Mouse (Mus musculus): ENCODE measurements at regions not wholly inside any gene's neighbourhood (a gene's known extent, or its start where the extent isn't known, plus 50 kb on each side); places are given as distances from the start of the nearest gene placed in this dataset.

DNA sequence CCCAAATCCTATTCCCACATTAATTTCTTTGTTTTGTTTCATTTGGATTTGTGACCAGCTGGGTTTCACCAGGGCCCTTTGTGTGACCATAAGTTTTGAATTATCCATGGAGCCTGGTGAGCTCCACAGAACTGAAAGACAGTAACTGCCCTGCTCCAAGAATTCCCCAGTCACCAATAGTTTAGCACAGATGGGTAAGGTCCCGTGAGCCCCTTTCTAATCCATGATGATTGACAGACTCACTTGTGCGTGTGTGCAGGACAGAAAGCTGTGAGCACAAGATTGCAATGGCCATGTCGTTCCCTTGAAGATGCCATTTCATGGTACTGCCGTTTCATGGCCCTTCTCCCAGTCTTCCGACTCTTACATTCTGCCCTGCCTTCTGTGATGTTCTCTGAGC, 331.7 kb downstream of the Ipmk start:
- no peaks in the 10 kb centered on the region for H3K9me3 ChIP-seq (replicated peaks; ENCODE audit: insufficient read depth, low read length)
- no peaks in the 10 kb centered on the region for H3K79me2 ChIP-seq (ENCODE audit: control insufficient read depth, insufficient read depth, low read length, poor library complexity)
- H3K36me3 ChIP-seq (ENCODE audit: control insufficient read depth in 1 of 2, insufficient read depth in 2 of 2, low read length in 2 of 2): no peaks in the 10 kb centered on the region
- no peak overlapping the region for H3K27ac ChIP-seq (ENCODE audit: control insufficient read depth, low read depth, low read length)
- no peaks in the 10 kb centered on the region for H3K4me1 ChIP-seq (ENCODE audit: control insufficient read depth in 1 of 2, insufficient read depth in 2 of 2, low read length in 2 of 2)
- TF ChIP-seq POLR2A (IDR thresholded peaks at IDR 0.05; ENCODE audit: control insufficient read depth in 1 of 2, insufficient read depth in 1 of 2, low read depth in 1 of 2, low read length in 2 of 2, poor library complexity in 1 of 2) (no peak), RAD21 (IDR thresholded peaks at IDR 0.05; ENCODE audit: low read depth, low read length) (no peak), POLR2AphosphoS5 (IDR thresholded peaks at IDR 0.05; ENCODE audit: borderline replicate concordance, low read depth, low read length) (no peak)
- no peak overlapping the region for H3K4me3 ChIP-seq (ENCODE audit: control insufficient read depth in 1 of 2, insufficient read depth in 1 of 2, low read depth in 2 of 2, low read length in 2 of 2)
- DNase-seq (ENCODE audit: low read depth, low spot score): no peak
- no peaks in the 10 kb centered on the region for H3K27me3 ChIP-seq (ENCODE audit: control insufficient read depth in 1 of 2, insufficient read depth in 2 of 2, low read length in 2 of 2)
- H3K9ac ChIP-seq (ENCODE audit: control insufficient read depth, low read depth, low read length, poor library complexity, severe bottlenecking): no peak overlapping the region

DNA sequence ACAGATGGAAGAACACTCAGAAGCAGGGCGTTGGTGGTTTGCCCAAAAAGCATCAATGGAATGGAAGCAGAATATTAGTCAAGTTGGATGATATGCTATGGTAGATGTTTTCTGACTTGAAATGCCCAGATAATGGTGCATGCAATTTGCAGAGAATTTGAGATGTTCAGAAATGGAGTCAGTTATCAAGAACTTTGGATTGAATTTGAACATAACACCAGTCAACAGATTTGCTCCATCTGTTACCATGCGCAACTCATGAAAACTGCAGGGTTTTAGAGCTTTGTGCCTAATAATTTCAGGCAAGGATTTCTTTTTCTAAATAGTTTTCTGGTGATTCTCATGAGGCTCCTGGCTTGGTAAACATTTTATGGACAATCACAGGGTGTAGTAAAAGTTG, 365.9 kb downstream of the Ipmk start:
- Histone ChIP-seq H3K27me3 (ENCODE audit: control insufficient read depth in 1 of 2, insufficient read depth in 2 of 2, low read length in 2 of 2) (no peaks in the 10 kb centered on the region), H3K4me1 (ENCODE audit: control insufficient read depth in 1 of 2, insufficient read depth in 2 of 2, low read length in 2 of 2) (no peaks in the 10 kb centered on the region), H3K79me2 (ENCODE audit: control insufficient read depth, insufficient read depth, low read length, poor library complexity) (no peaks in the 10 kb centered on the region), H3K4me3 (ENCODE audit: control insufficient read depth in 1 of 2, insufficient read depth in 1 of 2, low read depth in 2 of 2, low read length in 2 of 2) (no peak overlapping the region), H3K9me3 (replicated peaks; ENCODE audit: insufficient read depth, low read length) (no peaks in the 10 kb centered on the region), H3K36me3 (ENCODE audit: control insufficient read depth in 1 of 2, insufficient read depth in 2 of 2, low read length in 2 of 2) (no peaks in the 10 kb centered on the region), H3K9ac (ENCODE audit: control insufficient read depth, low read depth, low read length, poor library complexity, severe bottlenecking) (no peak overlapping the region), H3K27ac (ENCODE audit: control insufficient read depth, low read depth, low read length) (no peak overlapping the region)
- TF ChIP-seq GABPA (IDR thresholded peaks at IDR 0.05; ENCODE audit: low read depth, low read length): no peak
- no peak for TF ChIP-seq BHLHE40 (IDR thresholded peaks at IDR 0.05; ENCODE audit: borderline replicate concordance, low read depth, low read length)
- no peak for DNase-seq (ENCODE audit: low read depth, low spot score)

DNA sequence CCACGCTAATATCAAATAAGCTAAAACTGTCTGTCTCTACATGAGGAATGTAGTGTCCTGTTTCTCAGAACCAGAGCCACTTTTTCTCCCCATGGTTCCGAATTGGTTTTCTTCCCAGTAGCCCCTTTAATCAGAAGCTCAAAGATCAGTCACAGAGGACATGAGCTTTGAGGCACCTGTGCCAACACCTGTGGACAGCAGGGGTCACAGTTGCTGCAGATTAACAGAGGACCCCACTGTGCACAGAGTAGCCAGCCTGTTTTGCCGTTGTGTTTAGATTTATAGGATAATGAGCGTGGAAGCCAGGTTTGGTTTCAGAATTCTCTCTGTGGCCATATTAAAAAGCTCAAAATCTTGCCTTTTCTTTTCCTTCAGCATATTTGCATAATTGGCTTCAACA, 380.2 kb downstream of the Ipmk start:
- no peaks in the 10 kb centered on the region for H3K36me3 ChIP-seq (ENCODE audit: control insufficient read depth in 1 of 2, insufficient read depth in 2 of 2, low read length in 2 of 2)
- H3K27ac ChIP-seq (ENCODE audit: control insufficient read depth, low read depth, low read length): no peak overlapping the region
- H3K9me3 ChIP-seq (replicated peaks; ENCODE audit: insufficient read depth, low read length): no peaks in the 10 kb centered on the region
- H3K9ac ChIP-seq (ENCODE audit: control insufficient read depth, low read depth, low read length, poor library complexity, severe bottlenecking): no peak overlapping the region
- no peaks in the 10 kb centered on the region for H3K79me2 ChIP-seq (ENCODE audit: control insufficient read depth, insufficient read depth, low read length, poor library complexity)
- no peak overlapping the region for H3K4me3 ChIP-seq (ENCODE audit: control insufficient read depth in 1 of 2, insufficient read depth in 1 of 2, low read depth in 2 of 2, low read length in 2 of 2)
- H3K27me3 ChIP-seq (ENCODE audit: control insufficient read depth in 1 of 2, insufficient read depth in 2 of 2, low read length in 2 of 2): no peaks in the 10 kb centered on the region
- TF ChIP-seq SIN3A (IDR thresholded peaks at IDR 0.05; ENCODE audit: low read length): no peak
- no peak for TF ChIP-seq TBP (IDR thresholded peaks at IDR 0.05; ENCODE audit: low read depth, low read length)
- no peak for TF ChIP-seq TCF12 (IDR thresholded peaks at IDR 0.05; ENCODE audit: low read depth, low read length)
- TF ChIP-seq MYC (IDR thresholded peaks at IDR 0.05; ENCODE audit: low read depth, low read length): no peak
- TF ChIP-seq SMC3 (IDR thresholded peaks at IDR 0.05; ENCODE audit: low read depth, low read length): no peak
- no peak for TF ChIP-seq MEF2A (IDR thresholded peaks at IDR 0.05; ENCODE audit: extremely low read depth, insufficient replicate concordance, low read depth, low read length, poor library complexity, severe bottlenecking)
- TF ChIP-seq E2F4 (IDR thresholded peaks at IDR 0.05; ENCODE audit: borderline replicate concordance, low read depth, low read length): no peak
- no peaks in the 10 kb centered on the region for H3K4me1 ChIP-seq (ENCODE audit: control insufficient read depth in 1 of 2, insufficient read depth in 2 of 2, low read length in 2 of 2)
- no peak for DNase-seq (ENCODE audit: low read depth, low spot score)
